Mouse (Mus musculus) kidney, adult 9 months (tissue): ENCODE data around the gene Mycl.
A peak's percentile ranks its signal among the peaks of the same experiment; 100 is the strongest.

ENCODE experiments used
- DNase-seq: peaks from one replicate; pipeline ENCODE4 v3.0.0; 2022

Mycl gene

GRCm38 (mm10) chr4:122995404-122996220 lies at the start of gene Mycl:
TSS of gene Mycl (plus strand) at chr4:122995652.
- peak; percentile 84 for DNase-seq

GRCm38 (mm10) chr4:122947223-122947622 lies 48.2 kb upstream of the Mycl start:
- no peak for DNase-seq

- no peak for DNase-seq
Measured at GRCm38 (mm10) chr4:122949096-122949495, 46.4 kb upstream of the Mycl start.

- no peak for DNase-seq
Measured at GRCm38 (mm10) chr4:122954680-122955411, 40.6 kb upstream of the Mycl start.

- peak; percentile 95 for DNase-seq
Measured at GRCm38 (mm10) chr4:122955412-122956136, 39.9 kb upstream of the Mycl start.

- no peak for DNase-seq
Measured at GRCm38 (mm10) chr4:122956301-122956700, 39.2 kb upstream of the Mycl start.

- DNase-seq = no peak
Measured at GRCm38 (mm10) chr4:122958491-122959031, 36.9 kb upstream of the Mycl start.

GRCm38 (mm10) chr4:122959816-122960215 lies 35.6 kb upstream of the Mycl start:
- no peak for DNase-seq

GRCm38 (mm10) chr4:122960321-122961099 lies 34.9 kb upstream of the Mycl start:
- no peak for DNase-seq

- DNase-seq = peak; percentile 70
Measured at GRCm38 (mm10) chr4:122961100-122961567, 34.3 kb upstream of the Mycl start, which contains the start of gene Mfsd2a. TSS of gene Mfsd2a (minus strand) at chr4:122961188.

GRCm38 (mm10) chr4:122961589-122961988 lies 33.9 kb upstream of the Mycl start:
- no peak for DNase-seq

GRCm38 (mm10) chr4:122962751-122963150 lies 32.7 kb upstream of the Mycl start:
- DNase-seq = no peak

- no peak for DNase-seq
Measured at GRCm38 (mm10) chr4:122968106-122968505, 27.3 kb upstream of the Mycl start.

GRCm38 (mm10) chr4:122971191-122971590 lies 24.3 kb upstream of the Mycl start:
- peak; percentile 94 for DNase-seq

- no peak for DNase-seq
Measured at GRCm38 (mm10) chr4:122971646-122972045, 23.8 kb upstream of the Mycl start.

GRCm38 (mm10) chr4:122972056-122972455 lies 23.4 kb upstream of the Mycl start:
- no peak for DNase-seq

- peak; percentile 82 for DNase-seq
Measured at GRCm38 (mm10) chr4:122974976-122975520, 20.4 kb upstream of the Mycl start.

- no peak for DNase-seq
Measured at GRCm38 (mm10) chr4:122976885-122977284, 18.6 kb upstream of the Mycl start.

- DNase-seq = no peak
Measured at GRCm38 (mm10) chr4:122978850-122979249, 16.6 kb upstream of the Mycl start.

GRCm38 (mm10) chr4:122979826-122980225 lies 15.6 kb upstream of the Mycl start:
- DNase-seq = no peak

- DNase-seq = no peak
Measured at GRCm38 (mm10) chr4:122980684-122981083, 14.8 kb upstream of the Mycl start.

- no peak for DNase-seq
Measured at GRCm38 (mm10) chr4:122981238-122981637, 14.2 kb upstream of the Mycl start.
